Mouse (Mus musculus) liver, embryonic 11.5 days (tissue): ENCODE measurements at regions not wholly inside any gene's neighbourhood (a gene's known extent, or its start where the extent isn't known, plus 50 kb on each side); places are given as distances from the start of the nearest gene placed in this dataset.

Experiments used
- ATAC-seq: fragments of 200-750 bp; cut with Nextera tagmentation; replicated peaks from 2 replicates; pipeline ENCODE4 v1.8.0; 2017; ENCODE audit warnings: moderate number of reproducible peaks, mild to moderate bottlenecking, moderate TSS enrichment, moderate library complexity; ENCODE audit not compliant: low FRiP score
- DNase-seq: peaks from one replicate; pipeline ENCODE4 v3.0.0-alpha.2; 2017; ENCODE audit warnings: low spot score
- H3K27ac ChIP-seq: fragments of 300-500 bp; sonication (generic); 2 replicates; pipeline ENCODE4 v1.5.1; 2014; ENCODE audit warnings: mild to moderate bottlenecking, low read depth, low read length, control low read depth
- H3K27me3 ChIP-seq: fragments of 300-500 bp; sonication (generic); replicated peaks from 2 replicates; pipeline ENCODE4 v1.6.1; 2014; ENCODE audit warnings: low read length, mixed read lengths; ENCODE audit not compliant: control insufficient read depth, insufficient read depth
- H3K36me3 ChIP-seq: fragments of 300-500 bp; sonication (generic); 2 replicates; pipeline ENCODE4 v1.6.1; 2014; ENCODE audit warnings: mild to moderate bottlenecking, low read length, moderate library complexity, mixed read lengths; ENCODE audit not compliant: control insufficient read depth, insufficient read depth
- H3K4me1 ChIP-seq: fragments of 300-500 bp; sonication (generic); replicated peaks from 2 replicates; pipeline ENCODE4 v1.6.1; 2014; ENCODE audit warnings: low read length, mixed read lengths; ENCODE audit not compliant: control insufficient read depth, insufficient read depth
- H3K4me2 ChIP-seq: fragments of 300-500 bp; sonication (generic); 2 replicates; pipeline ENCODE4 v1.6.1; 2014; ENCODE audit warnings: mild to moderate bottlenecking, control low read depth, moderate library complexity
- H3K4me3 ChIP-seq: fragments of 300-500 bp; sonication (generic); 2 replicates; pipeline ENCODE4 v1.5.1; 2014; ENCODE audit warnings: low read depth, low read length, control low read depth
- H3K9ac ChIP-seq: fragments of 300-500 bp; sonication (generic); 2 replicates; pipeline ENCODE4 v1.6.1; 2014; ENCODE audit warnings: low read depth, low read length, control low read depth
- H3K9me3 ChIP-seq: fragments of 300-500 bp; sonication (generic); 2 replicates; pipeline ENCODE4 v1.6.1; 2016; ENCODE audit warnings: low read length, inconsistent platforms, mixed read lengths; ENCODE audit not compliant: control insufficient read depth
- WGBS: fragments of 180-500 bp; shearing (Covaris S2); extraction: QIAGEN DNeasy Blood & Tissue Kit; methylation state at CpG from one replicate; pipeline ENCODE4 v1.1.7; 2014; 5-methylcytosine and 5-hydroxymethylcytosine counted together

GRCm38 (mm10) chr9:41801376-41801775 is 322.7 kb downstream of the Sorl1 start:
- Histone ChIP-seq H3K27ac (no peak overlapping the region), H3K27me3 (no peaks in the 10 kb centered on the region), H3K9ac (no peak overlapping the region), H3K9me3 (no peaks in the 10 kb centered on the region), H3K4me2 (no peak overlapping the region), H3K36me3 (no peaks in the 10 kb centered on the region), H3K4me3 (no peak overlapping the region), H3K4me1 (no peaks in the 10 kb centered on the region; the same call in 1 of the 2 replicates)
- DNase-seq = no peak
- ATAC-seq = no peak
- WGBS = 69% methylated on average over 4 of the region's 4 CpGs

GRCm38 (mm10) chr9:41792830-41793213 is 331.3 kb downstream of the Sorl1 start:
- no peak overlapping the region for H3K4me2 ChIP-seq
- no peak for ATAC-seq
- no peak for DNase-seq
- no peaks in the 10 kb centered on the region for H3K27me3 ChIP-seq
- 79% methylated on average over 6 of the region's 6 CpGs for WGBS
- H3K27ac ChIP-seq = no peak overlapping the region
- H3K4me1 ChIP-seq = no peaks in the 10 kb centered on the region
- H3K9ac ChIP-seq = no peak overlapping the region
- H3K36me3 ChIP-seq = no peaks in the 10 kb centered on the region
- no peaks in the 10 kb centered on the region for H3K9me3 ChIP-seq
- H3K4me3 ChIP-seq = no peak overlapping the region

GRCm38 (mm10) chr9:41792173-41792829 is 331.8 kb downstream of the Sorl1 start:
- Histone ChIP-seq H3K27me3 (no peaks in the 10 kb centered on the region), H3K4me3 (no peak overlapping the region), H3K4me2 (no peak overlapping the region), H3K27ac (no peak overlapping the region), H3K36me3 (no peaks in the 10 kb centered on the region), H3K9me3 (no peaks in the 10 kb centered on the region), H3K4me1 (no peaks in the 10 kb centered on the region), H3K9ac (no peak overlapping the region)
- ATAC-seq (no peak), DNase-seq (no peak)
- WGBS = 65% methylated on average over 4 of the region's 4 CpGs

- Histone ChIP-seq H3K4me1 (no peaks in the 10 kb centered on the region), H3K9me3 (no peaks in the 10 kb centered on the region), H3K4me3 (no peak overlapping the region), H3K36me3 (no peaks in the 10 kb centered on the region), H3K27me3 (no peaks in the 10 kb centered on the region), H3K9ac (no peak overlapping the region), H3K4me2 (no peak overlapping the region), H3K27ac (no peak overlapping the region)
- DNase-seq (no peak), ATAC-seq (no peak)
- 87% methylated on average over 5 of the region's 5 CpGs for WGBS
Observed at GRCm38 (mm10) chr9:41791501-41792172, 332.5 kb downstream of the Sorl1 start.

- Histone ChIP-seq H3K27me3 (no peaks in the 10 kb centered on the region), H3K27ac (no peak overlapping the region), H3K9ac (no peak overlapping the region), H3K4me1 (no peaks in the 10 kb centered on the region; the same call in 1 of the 2 replicates), H3K4me2 (no peak overlapping the region), H3K36me3 (no peaks in the 10 kb centered on the region), H3K9me3 (no peaks in the 10 kb centered on the region), H3K4me3 (no peak overlapping the region)
- ATAC-seq = no peak
- 44% methylated on average over 3 of the region's 3 CpGs for WGBS
- DNase-seq = no peak
Observed at GRCm38 (mm10) chr9:41785131-41785530, 339.0 kb downstream of the Sorl1 start.

GRCm38 (mm10) chr9:41772281-41772902 is 351.7 kb downstream of the Sorl1 start:
- H3K9me3 ChIP-seq = no peaks in the 10 kb centered on the region
- H3K27me3 ChIP-seq = no peaks in the 10 kb centered on the region
- ATAC-seq (no peak), DNase-seq (no peak)
- WGBS = 84% methylated on average over 8 of the region's 8 CpGs
- no peaks in the 10 kb centered on the region for H3K36me3 ChIP-seq
- no peak overlapping the region for H3K4me2 ChIP-seq
- no peak overlapping the region for H3K27ac ChIP-seq
- H3K9ac ChIP-seq = no peak overlapping the region
- H3K4me1 ChIP-seq = no peaks in the 10 kb centered on the region
- no peak overlapping the region for H3K4me3 ChIP-seq

DNA sequence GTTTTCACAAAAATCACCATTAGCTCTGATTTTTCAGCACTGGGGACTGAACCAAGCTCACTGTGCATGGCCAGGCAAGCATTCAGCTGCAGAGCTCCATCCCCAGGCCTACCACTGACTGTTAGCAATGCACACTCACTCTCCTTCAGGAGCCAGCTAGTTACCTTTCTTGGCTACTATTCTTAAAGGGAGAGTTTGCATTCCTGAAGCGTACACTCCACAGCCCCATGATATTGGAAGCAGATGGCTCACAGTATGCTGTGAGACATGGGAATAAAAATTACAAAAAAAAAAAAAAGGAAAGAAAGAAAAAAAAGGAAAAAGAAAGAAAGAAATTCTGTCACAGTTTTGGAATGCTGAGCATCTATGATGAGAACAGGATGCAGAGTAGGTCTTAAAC is 352.8 kb downstream of the Sorl1 start:
- no peak for ATAC-seq
- Histone ChIP-seq H3K27me3 (no peaks in the 10 kb centered on the region), H3K9me3 (no peaks in the 10 kb centered on the region), H3K27ac (no peak overlapping the region), H3K36me3 (no peaks in the 10 kb centered on the region), H3K4me1 (no peaks in the 10 kb centered on the region), H3K9ac (no peak overlapping the region), H3K4me3 (no peak overlapping the region), H3K4me2 (no peak overlapping the region)
- DNase-seq = no peak
- 82% methylated on average over 1 of the region's 1 CpGs for WGBS

- ATAC-seq (no peak), DNase-seq (no peak)
- 80% methylated on average over 3 of the region's 3 CpGs for WGBS
- Histone ChIP-seq H3K36me3 (no peaks in the 10 kb centered on the region), H3K27me3 (no peaks in the 10 kb centered on the region), H3K9me3 (no peaks in the 10 kb centered on the region), H3K4me1 (no peaks in the 10 kb centered on the region), H3K4me2 (no peak overlapping the region), H3K9ac (no peak overlapping the region), H3K4me3 (no peak overlapping the region), H3K27ac (no peak overlapping the region)
Observed at GRCm38 (mm10) chr9:41768316-41768715, 355.8 kb downstream of the Sorl1 start.

- DNase-seq = no peak
- 20% methylated on average over 4 of the region's 4 CpGs for WGBS
- Histone ChIP-seq H3K4me1 (no peaks in the 10 kb centered on the region), H3K9me3 (no peaks in the 10 kb centered on the region), H3K4me3 (no peak overlapping the region), H3K36me3 (no peaks in the 10 kb centered on the region), H3K27ac (no peak overlapping the region), H3K4me2 (no peak overlapping the region), H3K9ac (no peak overlapping the region), H3K27me3 (no peaks in the 10 kb centered on the region)
- no peak for ATAC-seq
Observed at GRCm38 (mm10) chr9:41766533-41766920, 357.6 kb downstream of the Sorl1 start.
